Mouse (Mus musculus) embryonic fibroblast, embryonic 13.5 days (primary cell): ENCODE measurements around the gene Rassf3. TPM values are rescaled to one million over a fixed set of nuclear protein-coding genes. Genes with fewer than 3 reads are reported as not detected.

Source experiments
- H3K27ac ChIP-seq: 2 replicates; pipeline ENCODE4 v1.5.1; 2012; ENCODE audit warnings: low read length, control low read depth, inconsistent platforms; ENCODE audit not compliant: insufficient read depth
- H3K4me1 ChIP-seq: 2 replicates; pipeline ENCODE4 v1.6.1; 2011; ENCODE audit warnings: low read length; ENCODE audit not compliant: control insufficient read depth, insufficient read depth
- H3K4me3 ChIP-seq: 2 replicates; pipeline ENCODE4 v1.5.1; 2011; ENCODE audit warnings: mild to moderate bottlenecking, control low read depth, low read length; ENCODE audit not compliant: insufficient read depth
- CTCF ChIP-seq: IDR thresholded peaks from 2 replicates; pipeline ENCODE4 v1.5.1; 2011; ENCODE audit warnings: mild to moderate bottlenecking, control low read depth, low read length, moderate library complexity, borderline replicate concordance; ENCODE audit not compliant: insufficient read depth
- POLR2A ChIP-seq: IDR thresholded peaks from 2 replicates; pipeline ENCODE4 v1.6.1; 2011; ENCODE audit warnings: low read depth, mild to moderate bottlenecking, control low read depth, low read length, moderate library complexity
- polyA plus RNA-seq: library from polyadenylated mRNA; stranded (reverse); fragments of >200 nt; gene quantifications from 2 replicates; pipeline ENCODE4 v1.2.4, GENCODE M21; 2011; ENCODE audit warnings: low read depth; ENCODE audit not compliant: missing spikeins, insufficient read length

The Rassf3 gene
- polyA plus RNA-seq, 1 experiment: 18.0 TPM

GRCm38 (mm10) chr10:121454033-121454432 lies 22.1 kb downstream of the Rassf3 start:
- Histone ChIP-seq H3K4me1 (no peaks in the 10 kb centered on the region; the same call in 1 of the 2 replicates), H3K4me3 (no peak overlapping the region), H3K27ac (no peak overlapping the region)
- TF ChIP-seq POLR2A (no peak), CTCF (no peak)

DNA sequence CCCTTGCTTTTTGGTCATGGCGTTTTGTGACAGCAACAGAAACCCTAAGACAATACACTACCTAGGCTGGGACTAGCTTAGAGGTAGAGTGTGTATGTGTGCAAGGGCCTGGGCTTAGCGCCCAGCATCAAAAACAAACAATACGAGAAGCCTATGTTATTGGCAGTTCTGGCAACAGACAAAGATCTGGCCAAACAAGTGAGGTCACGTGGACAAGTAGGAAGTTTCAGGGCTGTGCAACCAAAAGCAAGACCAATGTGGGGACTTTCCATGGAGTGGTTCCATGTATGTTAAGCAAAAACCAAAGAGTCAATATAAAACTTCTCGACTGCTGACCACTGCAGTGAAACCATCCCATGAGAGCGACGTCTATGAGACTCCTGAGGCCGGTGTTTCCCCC lies 30.3 kb downstream of the Rassf3 start:
- Histone ChIP-seq H3K4me3 (no peak overlapping the region), H3K27ac (no peak overlapping the region), H3K4me1 (no peaks in the 10 kb centered on the region; the same call in 1 of the 2 replicates)
- TF ChIP-seq CTCF (no peak), POLR2A (no peak)

- TF ChIP-seq POLR2A (no peak), CTCF (no peak)
- Histone ChIP-seq H3K4me1 (no peaks in the 10 kb centered on the region), H3K4me3 (no peak overlapping the region), H3K27ac (no peak overlapping the region)
These were observed 31.9 kb downstream of the Rassf3 start for GRCm38 (mm10) chr10:121444198-121444597.

DNA sequence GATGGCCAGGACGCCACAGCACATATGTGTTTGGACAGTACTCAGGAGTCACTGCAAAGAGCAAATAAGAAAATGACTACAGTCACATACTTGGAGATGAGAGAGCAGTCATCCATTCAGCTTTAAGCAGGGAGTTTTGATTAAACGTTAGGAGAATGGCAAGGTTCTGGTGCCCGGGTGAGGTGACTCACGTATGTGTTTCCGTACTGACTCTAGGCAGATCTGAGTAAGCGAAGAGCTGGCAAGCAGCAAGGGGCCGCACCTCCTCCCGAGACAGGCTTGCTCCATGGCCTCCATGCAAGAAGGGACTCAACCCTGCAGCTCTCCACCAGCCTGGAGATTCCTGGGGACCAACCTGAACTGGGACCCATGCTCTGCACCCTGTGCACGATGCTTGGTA lies 32.4 kb downstream of the Rassf3 start:
- no peak overlapping the region for H3K27ac ChIP-seq

DNA sequence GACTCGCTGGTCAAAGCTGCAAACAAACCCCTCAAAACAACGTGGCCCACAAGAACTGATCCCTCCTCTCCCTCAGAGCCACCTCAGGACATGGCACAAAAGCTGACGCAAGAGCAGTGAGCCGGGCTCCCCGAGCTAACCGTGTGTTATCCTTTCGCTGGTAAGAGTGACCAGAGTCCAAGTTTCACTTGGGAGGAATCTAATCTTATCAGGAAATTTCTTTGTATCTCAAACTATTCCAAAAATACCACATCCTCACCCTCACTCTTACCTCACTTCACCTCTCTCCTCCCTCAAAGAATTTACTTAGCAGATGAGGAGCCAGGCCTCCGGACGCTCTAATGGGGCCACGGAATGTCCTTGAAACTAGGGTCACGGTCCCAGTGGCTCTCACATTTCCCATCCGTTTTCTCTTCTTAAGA lies 36.8 kb downstream of the Rassf3 start:
- H3K4me3 ChIP-seq: no peak overlapping the region
- peaks cover 14% of the 10 kb centered on the region for H3K4me1 ChIP-seq
- TF ChIP-seq CTCF (no peak), POLR2A (no peak)
- no peak overlapping the region for H3K27ac ChIP-seq

More for the DNA sequence above, 32.4 kb downstream of the Rassf3 start:
- Histone ChIP-seq H3K4me3 (no peak overlapping the region), H3K4me1 (no peaks in the 10 kb centered on the region)
- TF ChIP-seq POLR2A (no peak), CTCF (no peak)

- peaks cover 14% of the 10 kb centered on the region for H3K4me1 ChIP-seq
- H3K27ac ChIP-seq: no peak overlapping the region
- TF ChIP-seq POLR2A (no peak), CTCF (no peak)
- no peak overlapping the region for H3K4me3 ChIP-seq
These were observed 38.0 kb downstream of the Rassf3 start for GRCm38 (mm10) chr10:121438109-121438508.

DNA sequence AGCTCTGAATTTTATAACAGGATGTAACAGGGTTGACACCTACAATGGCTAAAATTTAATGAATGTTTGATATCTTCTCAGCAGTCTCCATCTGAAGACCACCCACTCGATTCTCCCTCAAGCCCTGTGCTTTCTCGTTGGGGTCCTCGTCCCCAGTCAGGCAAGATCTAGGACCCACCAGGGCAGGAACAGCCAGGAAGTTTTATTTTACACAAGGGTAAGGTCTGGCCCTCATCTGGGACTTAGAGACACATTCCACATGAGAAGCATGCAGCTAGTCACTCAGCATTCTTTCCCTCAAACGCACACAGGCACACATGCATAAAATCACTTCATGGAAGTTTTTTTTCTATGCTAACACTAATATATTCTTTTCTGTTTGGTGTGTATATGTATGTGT lies 39.5 kb downstream of the Rassf3 start:
- Histone ChIP-seq H3K4me1 (peaks cover 14% of the 10 kb centered on the region), H3K27ac (peak overlapping the region; percentile 59), H3K4me3 (no peak overlapping the region)
- TF ChIP-seq CTCF: no peak
- TF ChIP-seq POLR2A: no peak

GRCm38 (mm10) chr10:121436258-121436645 lies 39.9 kb downstream of the Rassf3 start:
- TF ChIP-seq POLR2A (no peak), CTCF (no peak)
- no peak overlapping the region for H3K4me3 ChIP-seq
- H3K4me1 ChIP-seq: peaks cover 14% of the 10 kb centered on the region
- peak overlapping the region; percentile 59 for H3K27ac ChIP-seq

GRCm38 (mm10) chr10:121435546-121436257 lies 40.4 kb downstream of the Rassf3 start:
- H3K4me3 ChIP-seq: no peak overlapping the region
- peaks cover 14% of the 10 kb centered on the region for H3K4me1 ChIP-seq
- peak overlapping the region; percentile 59; the same call in 1 of the 2 replicates for H3K27ac ChIP-seq
- TF ChIP-seq POLR2A (no peak), CTCF (no peak)

DNA sequence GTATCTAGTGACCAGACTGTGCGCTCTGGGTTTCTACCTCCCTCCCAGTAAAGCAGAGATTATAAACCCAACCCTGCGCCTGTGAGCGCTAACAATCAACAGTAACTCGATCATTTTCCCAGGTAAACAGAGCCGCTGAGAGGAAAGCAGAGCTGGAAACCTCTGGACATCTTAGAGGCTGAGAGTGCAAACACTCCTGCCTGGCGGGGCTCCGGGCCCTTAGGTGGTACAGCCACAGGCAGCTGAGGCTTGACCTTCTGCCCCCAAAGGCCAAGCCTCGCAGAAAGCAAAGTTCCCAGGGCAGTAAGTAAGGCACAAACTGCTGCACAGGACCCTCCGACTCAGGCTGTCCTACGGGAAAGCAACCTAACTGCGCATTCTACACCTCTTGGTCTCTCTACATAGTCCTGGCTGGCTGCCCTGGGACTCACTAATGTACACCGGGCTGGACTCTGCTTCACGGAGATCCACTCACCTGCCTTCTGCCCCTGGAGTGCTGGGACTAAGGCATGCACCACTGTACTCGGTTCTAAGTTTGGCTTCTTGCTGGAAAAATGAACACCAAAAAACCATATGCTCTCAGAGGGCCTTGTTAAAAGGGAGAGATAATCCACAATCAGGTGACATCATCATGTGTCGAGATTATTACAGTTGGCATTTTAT lies 41.6 kb downstream of the Rassf3 start:
- TF ChIP-seq POLR2A: no peak
- no peak for TF ChIP-seq CTCF
- Histone ChIP-seq H3K4me3 (no peak overlapping the region), H3K4me1 (peaks cover 23% of the 10 kb centered on the region), H3K27ac (no peak overlapping the region)
